Mouse (Mus musculus) C2C12 (cell line): Measurements from ENCODE around the gene Gm3045.

Source experiments
- CEBPB ChIP-seq: IDR thresholded peaks from one replicate; pipeline ENCODE4 v1.6.1; 2011; ENCODE audit warnings: low read depth, mild to moderate bottlenecking, control low read depth, moderate library complexity
- CTCF ChIP-seq: IDR thresholded peaks from one replicate; pipeline ENCODE4 v1.5.1; 2011; ENCODE audit not compliant: control insufficient read depth, insufficient read depth, insufficient read length
- MYOD1 ChIP-seq: IDR thresholded peaks from one replicate; pipeline ENCODE4 v1.6.1; 2011; ENCODE audit warnings: low read depth; ENCODE audit not compliant: control insufficient read depth, insufficient read length

DNA sequence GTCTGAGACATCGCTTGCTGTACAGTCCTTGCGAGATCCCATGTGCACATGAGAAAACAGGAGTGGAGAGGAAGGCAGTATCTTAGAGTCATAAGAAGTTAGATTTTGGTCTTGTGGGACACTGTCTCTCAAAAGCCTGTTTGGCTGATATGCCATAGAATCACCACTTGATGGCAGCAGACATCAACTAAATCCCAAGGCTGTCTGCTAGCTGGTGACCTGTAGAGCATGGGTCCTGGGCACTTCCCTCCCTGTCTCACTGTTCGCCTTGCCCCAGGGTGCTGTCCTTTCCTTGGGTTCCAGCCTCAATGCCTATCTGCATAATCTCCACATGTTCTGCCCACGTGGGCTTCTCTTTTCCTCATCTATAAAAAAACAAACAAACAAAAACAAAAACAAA, 49.0 kb downstream of the Gm3045 start:
- no peak for TF ChIP-seq CEBPB
- TF ChIP-seq MYOD1: no peak
- TF ChIP-seq CTCF: peak; percentile 13
